Mouse (Mus musculus) limb, embryonic 10.5 days (tissue): ENCODE measurements around the gene Fstl4. TPM values are rescaled to one million over a fixed set of nuclear protein-coding genes. Genes with fewer than 3 reads are reported as not detected.
A peak's percentile ranks its signal among the peaks of the same experiment; 100 is the strongest.
"Not testable (repeated sequence)": the region's sequence is repeated elsewhere in the genome, so short reads cannot be mapped to it uniquely, and the experiment has no call there.

Experiments used
- DNase-seq: peaks from one replicate; pipeline ENCODE4 v3.0.0-alpha.2; 2017; ENCODE audit warnings: low spot score
- H3K27ac ChIP-seq: fragments of 300-500 bp; sonication (generic); 2 replicates; pipeline ENCODE4 v1.5.1; 2016; ENCODE audit warnings: mild to moderate bottlenecking
- H3K27me3 ChIP-seq: fragments of 300-500 bp; sonication (generic); 2 replicates; pipeline ENCODE4 v1.6.1; 2016; ENCODE audit warnings: low read depth, mild to moderate bottlenecking; ENCODE audit not compliant: poor library complexity, severe bottlenecking
- H3K36me3 ChIP-seq: fragments of 300-500 bp; sonication (generic); 2 replicates; pipeline ENCODE4 v1.6.1; 2016; ENCODE audit warnings: mild to moderate bottlenecking, moderate library complexity
- H3K4me1 ChIP-seq: fragments of 300-500 bp; sonication (generic); 2 replicates; pipeline ENCODE4 v1.6.1; 2016
- H3K4me3 ChIP-seq: fragments of 300-500 bp; sonication (generic); 2 replicates; pipeline ENCODE4 v1.5.1; 2016; ENCODE audit warnings: mild to moderate bottlenecking, moderate library complexity
- H3K9me3 ChIP-seq: fragments of 300-500 bp; sonication (generic); replicated peaks from 2 replicates; pipeline ENCODE4 v1.6.1; 2016; ENCODE audit warnings: mild to moderate bottlenecking
- WGBS: fragments of 180-500 bp; shearing (Covaris S2); methylation state at CpG from one replicate; pipeline ENCODE4 v1.1.7; 2016; 5-methylcytosine and 5-hydroxymethylcytosine counted together
- polyA plus RNA-seq: library from polyadenylated mRNA; unstranded; fragments of >200 nt; fragmentation: Nextera tagmentation; extraction: Ambion mirVana; gene quantifications from 2 replicates; pipeline ENCODE4 v1.2.1, GENCODE M21; 2016

Gene Fstl4
- polyA plus RNA-seq, 1 experiment from 2014 or later: 0.13 TPM

DNA sequence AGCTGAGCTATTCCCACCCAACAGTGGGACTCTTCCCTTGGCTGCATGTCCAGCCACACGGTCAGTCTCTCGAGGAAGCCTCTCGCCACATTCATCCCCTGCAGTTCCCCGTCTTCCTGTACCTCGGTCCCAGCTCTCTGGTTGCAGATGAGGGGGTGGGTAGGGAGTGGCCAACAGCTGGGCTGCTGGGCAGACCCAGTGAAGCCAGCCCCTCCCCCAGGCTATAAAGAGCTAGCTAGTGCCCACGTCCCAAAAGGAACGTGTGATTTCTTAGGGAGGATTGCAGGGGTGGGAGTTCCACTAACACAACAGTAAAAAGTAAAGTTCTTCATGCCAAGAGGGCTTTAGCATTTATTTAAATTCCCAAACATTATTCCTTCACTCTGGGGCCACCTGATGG is 294.1 kb downstream of the Fstl4 start:
- H3K27me3 ChIP-seq: no peaks in the 10 kb centered on the region
- WGBS: 8% methylated on average over 7 of the region's 7 CpGs

DNA sequence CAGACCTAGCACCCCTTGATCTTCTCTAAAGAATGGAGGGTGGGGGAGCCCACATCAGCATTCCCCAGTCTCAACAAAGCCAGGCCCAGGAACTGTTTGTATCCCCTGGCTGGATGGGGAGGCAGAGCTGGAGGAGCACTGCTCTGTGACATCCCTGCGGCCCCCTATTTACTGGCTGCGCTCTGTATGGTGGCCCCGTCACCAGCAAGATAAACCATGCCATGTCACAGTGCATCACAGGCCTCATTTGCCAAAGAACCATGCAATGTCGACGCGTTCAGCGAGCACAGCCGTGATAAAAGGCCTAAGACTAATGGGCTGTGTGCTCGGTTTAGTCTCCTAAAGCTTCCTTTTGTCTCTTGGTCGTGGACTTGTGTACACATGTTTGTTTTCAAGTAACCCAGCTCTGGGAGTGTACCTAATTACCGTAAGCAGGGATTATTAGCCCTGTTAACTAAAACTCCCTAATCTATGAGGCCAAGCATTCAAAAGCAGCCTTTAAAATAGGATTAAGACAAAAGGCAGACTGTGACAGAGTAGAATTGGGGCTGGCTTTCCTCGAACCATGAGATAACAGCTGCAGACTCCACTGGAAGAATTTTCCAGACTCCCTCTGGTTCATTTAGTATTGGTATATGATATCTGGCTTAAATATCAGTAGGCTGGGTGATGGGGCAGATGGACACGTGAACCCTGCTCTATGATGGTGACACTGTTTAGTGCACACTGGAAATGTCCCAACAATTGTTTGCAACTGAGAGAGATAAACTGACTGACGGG is 303.5 kb downstream of the Fstl4 start:
- Histone ChIP-seq H3K27ac (no peak overlapping the region), H3K4me1 (peaks cover 62% of the 10 kb centered on the region), H3K27me3 (0 out of 2 replicates have a peak, but pooled peaks cover 2% of the 10 kb centered on the region), H3K36me3 (no peaks in the 10 kb centered on the region), H3K4me3 (no peak overlapping the region), H3K9me3 (no peaks in the 10 kb centered on the region)
- no peak for DNase-seq
- 54% methylated on average over 14 of the region's 14 CpGs for WGBS

More for the DNA sequence above, 294.1 kb downstream of the Fstl4 start:
- H3K36me3 ChIP-seq: no peaks in the 10 kb centered on the region
- H3K4me1 ChIP-seq: peaks cover 55% of the 10 kb centered on the region
- H3K4me3 ChIP-seq: 0 out of 2 replicates have a peak overlapping the region, but pooled peaks have one; percentile 3
- peak; percentile 49 for DNase-seq
- no peaks in the 10 kb centered on the region for H3K9me3 ChIP-seq
- peak overlapping the region; percentile 68; the same call in 1 of the 2 replicates for H3K27ac ChIP-seq

DNA sequence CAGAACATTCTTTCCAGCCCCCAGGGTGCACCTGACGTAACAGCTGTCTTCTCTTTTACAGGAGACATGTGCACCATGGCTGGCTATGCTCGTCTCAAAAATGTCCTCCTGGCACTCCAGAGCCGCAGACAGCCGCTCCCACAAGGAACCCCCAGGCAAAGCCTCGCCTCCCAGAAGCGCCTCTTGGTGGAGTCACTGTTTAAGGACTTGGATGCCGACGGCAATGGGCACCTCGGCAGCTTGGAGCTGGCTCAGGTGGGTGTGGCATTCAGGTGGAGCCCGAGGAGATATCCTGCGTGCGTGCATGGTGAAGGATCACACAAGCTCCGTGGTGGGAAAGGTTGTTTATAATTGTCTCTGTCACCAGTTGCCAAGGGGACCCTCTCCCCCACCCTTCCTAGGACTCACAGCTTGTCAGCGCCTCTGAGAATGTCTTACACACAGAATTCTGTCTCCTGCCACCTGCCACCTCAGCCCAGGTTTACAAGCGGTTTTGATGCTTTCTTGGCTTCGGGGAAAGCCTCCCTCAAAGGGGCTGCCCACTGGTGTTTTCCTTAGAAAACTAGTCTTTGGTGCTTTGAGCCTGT is 304.1 kb downstream of the Fstl4 start:
- Histone ChIP-seq H3K27ac (0 out of 2 replicates have a peak overlapping the region, but pooled peaks have one; percentile 9), H3K36me3 (no peaks in the 10 kb centered on the region), H3K4me3 (no peak overlapping the region), H3K27me3 (0 out of 2 replicates have a peak, but pooled peaks cover 2% of the 10 kb centered on the region), H3K9me3 (no peaks in the 10 kb centered on the region), H3K4me1 (peaks cover 60% of the 10 kb centered on the region)
- WGBS: 74% methylated on average over 16 of the region's 16 CpGs
- DNase-seq: no peak

DNA sequence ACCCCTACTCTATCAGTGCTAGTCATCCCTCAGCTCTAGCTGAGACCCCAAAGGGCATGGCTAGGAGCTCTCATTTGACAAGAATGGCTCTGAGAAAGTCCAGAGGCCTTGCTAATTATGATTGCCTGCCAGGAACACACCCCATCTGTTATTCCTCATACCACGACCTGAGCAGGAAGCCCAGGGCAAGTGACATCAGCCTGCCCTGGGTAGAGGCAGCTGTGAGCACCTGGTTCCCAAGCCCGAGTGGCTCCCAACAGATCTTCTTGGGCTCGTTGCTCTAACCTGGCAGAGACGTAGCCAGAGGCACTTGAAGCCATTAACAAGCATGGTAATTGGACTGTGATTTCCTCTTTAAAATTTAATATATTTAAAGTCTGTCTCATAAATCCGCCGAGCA is 305.3 kb downstream of the Fstl4 start:
- H3K9me3 ChIP-seq: no peaks in the 10 kb centered on the region
- no peak overlapping the region for H3K4me3 ChIP-seq
- H3K4me1 ChIP-seq: peaks cover 57% of the 10 kb centered on the region
- H3K27me3 ChIP-seq: 0 out of 2 replicates have a peak, but pooled peaks cover 2% of the 10 kb centered on the region
- H3K27ac ChIP-seq: no peak overlapping the region
- peak; percentile 50 for DNase-seq
- WGBS: 30% methylated on average over 6 of the region's 6 CpGs
- no peaks in the 10 kb centered on the region for H3K36me3 ChIP-seq

DNA sequence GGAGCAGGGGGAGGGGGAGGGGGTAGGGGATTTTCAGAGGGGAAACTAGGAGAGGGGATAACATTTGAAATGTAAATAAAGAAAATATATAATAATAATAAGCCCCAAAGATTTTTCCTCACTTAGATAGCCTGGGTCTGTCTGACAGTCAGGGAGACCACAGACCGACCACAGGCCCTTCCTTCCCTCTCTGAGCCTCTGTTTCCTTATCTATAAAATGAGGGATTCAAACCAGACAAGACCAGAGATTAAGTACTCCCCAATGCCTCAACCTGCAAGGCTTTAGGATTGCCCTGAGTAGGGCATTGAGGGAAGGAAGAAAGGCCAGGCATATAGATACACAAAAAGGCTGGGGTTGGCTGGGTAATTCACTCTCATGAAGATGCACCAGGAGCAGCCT is 307.2 kb downstream of the Fstl4 start:
- H3K36me3 ChIP-seq: no peaks in the 10 kb centered on the region
- DNase-seq: no peak
- 71% methylated on average over 1 of the region's 1 CpGs for WGBS
- no peak overlapping the region for H3K27ac ChIP-seq
- peaks cover 45% of the 10 kb centered on the region for H3K4me1 ChIP-seq
- H3K4me3 ChIP-seq: no peak overlapping the region
- H3K27me3 ChIP-seq: no peaks in the 10 kb centered on the region
- H3K9me3 ChIP-seq: no peaks in the 10 kb centered on the region

DNA sequence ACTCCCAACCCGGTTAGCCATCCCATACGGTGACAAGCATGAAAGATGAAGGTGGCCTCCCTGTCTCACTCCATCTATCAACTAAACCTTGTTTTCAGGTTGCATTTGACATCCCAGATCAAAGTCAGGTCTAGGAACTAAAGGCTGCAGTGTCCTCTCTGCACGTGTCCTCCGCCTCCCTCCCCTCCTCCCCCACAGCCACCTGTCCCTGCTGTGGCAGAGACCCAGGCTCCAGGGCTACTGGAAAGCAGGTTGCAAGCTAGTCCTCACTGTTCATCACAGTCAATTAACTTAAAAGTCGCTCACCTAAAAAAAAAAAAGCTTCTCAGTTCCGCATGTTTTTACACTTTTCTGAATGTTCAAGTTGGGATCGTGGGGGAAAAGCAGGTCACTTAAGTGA is 313.2 kb downstream of the Fstl4 start:
- 74% methylated on average over 7 of the region's 7 CpGs for WGBS
- Histone ChIP-seq H3K9me3 (0 out of 2 replicates have a peak, but pooled peaks cover 3% of the 10 kb centered on the region), H3K27ac (no peak overlapping the region), H3K27me3 (no peaks in the 10 kb centered on the region), H3K36me3 (no peaks in the 10 kb centered on the region), H3K4me3 (no peak overlapping the region), H3K4me1 (peaks cover 4% of the 10 kb centered on the region; the same call in 1 of the 2 replicates)
- no peak for DNase-seq

DNA sequence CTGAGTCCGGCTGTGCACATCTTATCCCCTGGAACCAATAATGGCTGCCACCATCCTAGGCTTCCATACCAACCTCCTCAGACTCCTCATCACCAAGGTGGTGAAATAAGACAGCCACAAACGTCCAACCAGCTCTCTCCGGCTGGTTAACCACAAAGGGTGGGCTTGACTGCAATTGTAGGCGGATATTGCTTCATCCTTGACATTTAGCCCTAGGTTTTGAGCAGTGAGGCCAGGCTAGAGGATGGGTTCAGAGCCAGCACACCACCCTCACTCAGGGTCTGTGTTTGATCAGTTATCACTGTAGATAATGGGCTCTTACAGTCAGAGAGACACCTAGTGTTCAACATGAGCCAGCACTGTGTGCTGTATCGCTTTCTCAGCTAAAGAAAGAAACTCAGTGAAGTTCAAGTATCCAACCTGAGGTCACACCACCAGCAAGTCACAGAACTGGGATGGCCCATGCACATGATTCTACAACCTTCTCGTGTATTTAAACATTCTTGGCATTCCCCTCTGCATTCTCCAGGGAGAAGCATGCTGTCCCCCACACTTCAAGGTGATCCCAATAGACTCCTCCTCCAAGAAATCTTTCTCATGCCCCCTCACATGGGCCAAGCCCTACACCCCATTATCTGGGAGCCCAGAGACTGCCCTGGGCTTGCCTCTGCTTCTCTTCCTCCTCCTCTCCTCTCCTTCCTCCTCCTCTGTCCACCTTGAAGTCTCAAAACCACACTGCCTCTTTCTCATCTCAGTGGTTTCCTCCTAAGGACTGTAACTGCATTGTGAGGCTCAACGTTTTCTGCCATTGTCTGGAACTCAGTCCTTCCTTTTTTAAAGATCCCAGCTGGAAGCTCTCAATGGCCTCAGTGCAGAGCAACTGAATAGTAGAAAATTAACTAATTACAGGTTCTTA is 314.2 kb downstream of the Fstl4 start:
- no peaks in the 10 kb centered on the region for H3K27me3 ChIP-seq
- no peaks in the 10 kb centered on the region for H3K36me3 ChIP-seq
- peaks cover 4% of the 10 kb centered on the region for H3K4me1 ChIP-seq
- DNase-seq: no peak
- whole genome bisulfite sequencing: 82% methylated on average over 7 of the region's 7 CpGs
- no peak overlapping the region for H3K27ac ChIP-seq
- 0 out of 2 replicates have a peak, but pooled peaks cover 3% of the 10 kb centered on the region for H3K9me3 ChIP-seq
- no peak overlapping the region for H3K4me3 ChIP-seq

DNA sequence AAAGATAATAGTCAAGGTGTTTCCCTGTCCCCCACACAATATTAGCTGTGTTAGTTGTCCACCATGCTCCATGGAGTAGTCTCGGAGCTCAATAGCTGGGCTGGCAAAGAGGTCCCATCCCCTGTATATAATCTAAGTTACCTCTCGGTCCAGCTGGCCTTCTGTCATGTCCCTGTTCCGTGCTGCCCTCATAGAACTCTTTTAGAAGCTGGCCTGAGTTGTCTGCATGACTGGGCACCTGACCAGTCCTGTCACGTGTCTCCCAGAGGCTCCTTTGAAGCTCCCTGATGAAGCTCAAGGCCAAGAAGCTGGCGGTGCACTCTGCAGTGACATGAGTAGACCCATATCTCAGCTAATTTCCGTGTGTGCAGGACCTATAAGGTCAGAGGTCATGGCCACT is 316.9 kb downstream of the Fstl4 start:
- Histone ChIP-seq H3K9me3 (0 out of 2 replicates have a peak, but pooled peaks cover 3% of the 10 kb centered on the region), H3K4me3 (no peak overlapping the region), H3K27ac (no peak overlapping the region), H3K27me3 (no peaks in the 10 kb centered on the region), H3K4me1 (peaks cover 25% of the 10 kb centered on the region), H3K36me3 (no peaks in the 10 kb centered on the region)
- 87% methylated on average over 6 of the region's 6 CpGs for WGBS
- no peak for DNase-seq

DNA sequence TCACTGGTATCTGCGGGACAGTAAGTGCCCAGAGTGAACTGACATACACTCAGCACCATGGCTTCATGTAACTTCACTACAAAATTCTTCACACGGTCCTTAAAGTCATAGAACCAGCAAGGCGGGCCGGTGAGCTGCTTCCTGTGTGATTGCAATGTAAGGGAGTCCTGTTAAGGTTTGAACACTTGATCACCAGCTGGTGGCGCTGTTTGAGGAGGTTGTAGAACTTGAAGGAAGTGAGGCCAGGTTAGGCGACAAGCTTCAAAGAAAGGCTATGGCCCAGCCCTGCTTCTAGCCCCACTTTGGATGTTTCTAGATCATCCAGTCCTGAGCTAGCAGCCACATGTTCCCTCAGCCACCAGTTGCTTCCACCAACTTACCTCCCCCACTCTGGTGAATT is 320.9 kb downstream of the Fstl4 start:
- Histone ChIP-seq H3K36me3 (no peaks in the 10 kb centered on the region), H3K27me3 (no peaks in the 10 kb centered on the region), H3K27ac (no peak overlapping the region), H3K4me1 (peaks cover 25% of the 10 kb centered on the region), H3K9me3 (no peaks in the 10 kb centered on the region), H3K4me3 (no peak overlapping the region)
- DNase-seq: no peak
- WGBS: 81% methylated on average over 6 of the region's 6 CpGs

DNA sequence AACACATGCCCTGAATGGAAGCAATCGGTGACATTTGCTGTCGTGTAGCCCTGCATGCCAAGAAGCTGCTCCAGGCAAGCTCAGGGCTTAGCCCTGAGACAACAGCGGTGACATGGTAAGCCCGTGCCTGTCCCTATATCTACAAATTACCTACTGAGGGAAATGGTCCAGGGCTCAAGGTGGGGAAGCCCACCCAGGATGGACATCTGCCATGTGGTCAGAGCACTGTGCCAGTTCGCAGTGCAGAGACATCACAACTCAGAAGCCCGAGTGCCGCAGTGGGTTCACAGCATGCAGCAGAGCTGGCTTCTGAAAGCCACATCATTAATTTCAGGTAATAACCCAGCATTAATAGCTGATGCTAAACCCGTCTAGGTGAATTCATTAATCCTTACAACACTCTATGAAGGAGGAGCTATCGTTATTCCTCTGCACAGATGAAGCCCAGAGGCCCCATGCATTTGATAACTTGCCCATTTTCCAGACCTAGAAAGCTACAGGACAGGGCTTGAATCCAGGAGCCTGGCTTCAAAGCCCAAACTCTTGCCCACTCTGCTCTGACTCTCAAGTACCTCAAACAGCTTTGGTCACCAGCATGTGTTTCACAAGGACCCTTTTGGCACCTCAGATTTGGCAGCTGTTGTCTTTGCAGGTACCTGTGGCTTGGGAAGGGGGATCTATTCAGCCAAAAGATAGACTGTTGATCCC is 321.6 kb downstream of the Fstl4 start:
- DNase-seq: no peak
- no peak overlapping the region for H3K27ac ChIP-seq
- H3K36me3 ChIP-seq: no peaks in the 10 kb centered on the region
- H3K9me3 ChIP-seq: no peaks in the 10 kb centered on the region
- no peak overlapping the region for H3K4me3 ChIP-seq
- 80% methylated on average over 9 of the region's 9 CpGs for WGBS
- H3K27me3 ChIP-seq: no peaks in the 10 kb centered on the region
- H3K4me1 ChIP-seq: peaks cover 31% of the 10 kb centered on the region

DNA sequence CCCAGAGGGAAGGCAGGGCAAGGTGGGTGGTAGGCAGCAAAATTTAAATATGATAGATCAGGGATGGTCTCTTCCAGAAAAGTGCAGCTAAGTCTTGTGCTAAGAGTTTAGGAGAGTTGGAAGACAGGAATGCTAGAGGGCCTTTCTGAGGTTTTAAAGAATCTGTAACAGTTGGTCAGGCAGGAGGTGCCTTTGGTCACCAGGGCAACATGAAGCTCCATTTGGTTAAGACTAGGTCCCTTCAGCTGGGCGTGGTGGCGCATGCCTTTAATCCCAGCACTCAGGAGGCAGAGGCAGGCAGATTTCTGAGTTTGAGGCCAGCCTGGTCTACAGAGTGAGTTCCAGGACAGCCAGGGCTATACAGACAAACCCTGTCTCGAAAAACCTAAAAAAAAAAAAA is 323.5 kb downstream of the Fstl4 start:
- not testable (repeated sequence) for DNase-seq, H3K27ac ChIP-seq, H3K36me3 ChIP-seq, H3K4me3 ChIP-seq, H3K27me3 ChIP-seq, H3K9me3 ChIP-seq
- WGBS: 87% methylated on average over 3 of the region's 3 CpGs
- peaks cover 49% of the 10 kb centered on the region for H3K4me1 ChIP-seq

DNA sequence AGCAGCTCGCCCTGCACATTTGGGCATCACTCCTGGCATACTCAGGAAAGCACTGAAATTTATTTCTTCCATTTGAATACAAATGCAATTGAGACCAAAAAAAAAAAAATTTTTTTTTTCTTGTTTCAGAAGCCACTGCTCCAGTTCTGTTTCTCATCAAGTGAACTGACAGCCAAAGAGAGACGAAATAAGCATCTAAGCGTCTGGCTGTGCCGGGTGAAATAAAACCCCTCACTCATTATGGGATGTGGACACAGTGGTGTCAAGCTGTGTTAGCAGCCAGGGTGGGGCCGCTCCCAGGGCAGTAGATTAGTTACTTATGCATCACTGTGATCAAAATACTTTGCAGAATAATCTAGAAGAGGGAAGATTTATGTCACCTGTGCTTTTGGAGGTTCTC is 327.2 kb downstream of the Fstl4 start:
- WGBS: 31% methylated on average over 5 of the region's 5 CpGs
- H3K27me3 ChIP-seq: peaks cover 5% of the 10 kb centered on the region; the same call in 1 of the 2 replicates
- peaks cover 28% of the 10 kb centered on the region for H3K4me1 ChIP-seq
- H3K27ac ChIP-seq: peak overlapping the region; percentile 21; the same call in 1 of the 2 replicates
- no peaks in the 10 kb centered on the region for H3K36me3 ChIP-seq
- H3K9me3 ChIP-seq: no peaks in the 10 kb centered on the region
- no peak overlapping the region for H3K4me3 ChIP-seq
- DNase-seq: no peak
